Mouse (Mus musculus) bone marrow macrophage, adult 2 months (primary cell): ENCODE measurements around the gene Irx6. TPM values are rescaled to one million over a fixed set of nuclear protein-coding genes. Genes with fewer than 3 reads are reported as not detected.

ENCODE experiments used
- H3K27ac ChIP-seq: 2 replicates; pipeline ENCODE4 v1.5.1; 2012; ENCODE audit warnings: low read depth, low read length; ENCODE audit not compliant: insufficient read depth
- H3K4me1 ChIP-seq: 2 replicates; pipeline ENCODE4 v1.6.1; 2012; ENCODE audit warnings: low read length; ENCODE audit not compliant: control insufficient read depth, insufficient read depth
- H3K4me3 ChIP-seq: 2 replicates; pipeline ENCODE4 v1.5.1; 2012; ENCODE audit warnings: mild to moderate bottlenecking, low read length, moderate library complexity; ENCODE audit not compliant: insufficient read depth
- CTCF ChIP-seq: IDR thresholded peaks from 2 replicates; pipeline ENCODE4 v1.5.1; 2012; ENCODE audit warnings: low read depth, mild to moderate bottlenecking, low read length, moderate library complexity
- POLR2A ChIP-seq: IDR thresholded peaks from 2 replicates; pipeline ENCODE4 v1.6.1; 2012; ENCODE audit warnings: mild to moderate bottlenecking, low read depth, low read length, borderline replicate concordance
- polyA plus RNA-seq: library from polyadenylated mRNA; stranded (reverse); fragments of >200 nt; gene quantifications from 2 replicates; pipeline ENCODE4 v1.2.4, GENCODE M21; 2012; ENCODE audit not compliant: missing spikeins, insufficient read depth, insufficient read length

Gene Irx6
- polyA plus RNA-seq, 1 experiment = not detected

DNA sequence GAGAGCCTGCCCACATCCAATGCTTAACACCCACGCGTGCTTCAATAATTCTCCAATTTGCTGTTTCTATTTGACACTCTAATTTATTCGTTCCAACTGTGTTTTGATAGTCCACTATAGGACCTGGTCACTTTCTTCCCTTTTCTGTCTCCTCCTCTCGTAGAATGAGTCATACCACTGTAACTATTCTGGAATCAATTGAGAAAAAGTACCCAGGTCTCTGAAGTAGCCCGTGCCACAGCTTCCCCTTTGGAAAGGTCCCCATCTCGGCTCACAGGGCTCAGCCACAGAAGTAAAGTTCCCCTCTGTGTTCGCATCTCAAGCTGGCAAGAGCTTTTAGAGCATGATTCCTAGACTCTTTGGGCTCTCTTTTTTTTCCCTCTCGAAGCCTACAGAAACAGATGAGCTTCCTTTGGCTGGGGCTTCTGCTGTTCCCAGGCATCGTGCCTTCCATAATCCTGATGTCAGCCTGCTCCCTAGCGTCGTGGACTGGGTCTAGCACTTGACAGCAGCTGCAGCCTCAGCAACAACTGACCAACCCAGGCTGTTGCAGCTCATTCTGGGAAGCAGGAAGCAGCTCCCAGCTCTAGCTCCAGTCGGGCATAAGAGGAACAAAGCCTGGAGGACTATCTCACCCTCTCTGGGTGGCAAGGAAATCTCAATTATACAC lies 47.3 kb downstream of the Irx6 start:
- no peak for TF ChIP-seq POLR2A
- no peak for TF ChIP-seq CTCF
- H3K4me3 ChIP-seq = no peak overlapping the region
- H3K4me1 ChIP-seq = no peaks in the 10 kb centered on the region
- H3K27ac ChIP-seq = no peak overlapping the region

DNA sequence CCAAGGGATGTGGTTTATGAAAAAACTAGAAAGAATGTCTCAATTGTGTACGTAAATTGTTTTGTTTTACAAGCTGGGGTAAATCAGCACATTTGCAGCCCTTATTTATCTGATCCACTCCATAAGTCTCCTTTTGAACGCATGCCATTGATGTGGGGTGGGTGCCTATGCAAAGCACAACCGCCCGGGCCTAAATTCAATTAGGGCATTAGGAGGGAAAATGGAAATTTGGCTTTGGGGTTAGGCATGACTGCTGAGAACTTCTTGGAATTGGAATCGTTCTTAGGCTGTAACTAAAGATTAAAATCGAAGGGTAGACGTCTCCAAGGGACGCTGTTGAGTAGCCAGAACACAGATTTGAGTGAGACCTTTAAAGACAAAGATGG lies 47.8 kb downstream of the Irx6 start:
- Histone ChIP-seq H3K4me3 (no peak overlapping the region), H3K27ac (no peak overlapping the region), H3K4me1 (no peaks in the 10 kb centered on the region)
- TF ChIP-seq POLR2A (no peak), CTCF (no peak)

DNA sequence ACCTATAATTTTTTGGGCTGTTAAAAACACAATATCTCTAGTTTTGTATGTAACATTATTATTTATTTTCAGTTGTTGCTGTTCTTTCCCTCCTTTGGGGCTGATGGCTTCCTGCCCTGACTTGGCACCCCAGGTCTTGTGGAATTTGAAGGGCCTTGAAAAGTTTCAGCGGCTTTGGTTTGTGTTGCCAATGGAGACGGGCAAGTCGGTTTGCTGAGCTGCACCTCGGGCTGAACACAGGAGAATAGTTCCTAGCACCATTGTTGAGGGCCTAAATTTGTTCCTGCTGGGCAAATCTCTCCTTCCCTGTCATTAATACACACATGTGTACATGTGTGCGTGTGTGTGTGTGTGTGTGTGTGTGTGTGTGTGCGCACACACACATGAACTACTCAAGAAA lies 49.2 kb downstream of the Irx6 start:
- Histone ChIP-seq H3K4me3 (no peak overlapping the region), H3K4me1 (no peaks in the 10 kb centered on the region), H3K27ac (no peak overlapping the region)
- TF ChIP-seq CTCF = no peak
- no peak for TF ChIP-seq POLR2A

GRCm38 (mm10) chr8:92723947-92724346 lies 49.9 kb downstream of the Irx6 start:
- TF ChIP-seq POLR2A = no peak
- no peak for TF ChIP-seq CTCF
- Histone ChIP-seq H3K4me1 (no peaks in the 10 kb centered on the region), H3K27ac (no peak overlapping the region), H3K4me3 (no peak overlapping the region)

- Histone ChIP-seq H3K4me1 (no peaks in the 10 kb centered on the region), H3K4me3 (no peak overlapping the region), H3K27ac (no peak overlapping the region)
- no peak for TF ChIP-seq POLR2A
- TF ChIP-seq CTCF = no peak
These were observed 50.3 kb downstream of the Irx6 start for GRCm38 (mm10) chr8:92724359-92724758.

Other genes starting within 250 kb of the Irx6 start
- 0.75 and 2.5 TPM in 2 replicates for gene Mmp2, start 153.0 kb downstream of the Irx6 start, polyA plus RNA-seq
- gene Lpcat2, start 181.1 kb downstream of the Irx6 start, polyA plus RNA-seq = 130 TPM in 2 replicates
- 2.8 and 4.9 TPM in 2 replicates for gene Capns2, start 227.1 kb downstream of the Irx6 start, polyA plus RNA-seq